Mouse (Mus musculus) telencephalon, adult 2 months (tissue): ENCODE data around the gene Cwc22.
"Not testable (repeated sequence)": the region's sequence is repeated elsewhere in the genome, so short reads cannot be mapped to it uniquely, and the experiment has no call there.

Source experiments
- DNase-seq: peaks from one replicate; pipeline ENCODE4 v3.0.0-alpha.2; 2011; ENCODE audit warnings: low read depth, low spot score

The Cwc22 gene

GRCm38 (mm10) chr2:77897988-77898387 lies 48.2 kb downstream of the Cwc22 start:
- DNase-seq = no peak

GRCm38 (mm10) chr2:77897558-77897899 lies 48.6 kb downstream of the Cwc22 start:
- DNase-seq = no peak

GRCm38 (mm10) chr2:77896843-77897557 lies 49.2 kb downstream of the Cwc22 start:
- no peak for DNase-seq

GRCm38 (mm10) chr2:77895906-77896570 lies 50.1 kb downstream of the Cwc22 start:
- DNase-seq = not testable (repeated sequence)

GRCm38 (mm10) chr2:77894896-77895295 lies 51.3 kb downstream of the Cwc22 start:
- no peak for DNase-seq

- DNase-seq = no peak
Observed at GRCm38 (mm10) chr2:77893505-77893904, 52.7 kb downstream of the Cwc22 start.

GRCm38 (mm10) chr2:77892573-77892972 lies 53.6 kb downstream of the Cwc22 start:
- no peak for DNase-seq

GRCm38 (mm10) chr2:77890836-77891438 lies 55.2 kb downstream of the Cwc22 start:
- DNase-seq = no peak

GRCm38 (mm10) chr2:77889949-77890348 lies 56.2 kb downstream of the Cwc22 start:
- DNase-seq = no peak

- DNase-seq = no peak
Observed at GRCm38 (mm10) chr2:77889401-77889800, 56.8 kb downstream of the Cwc22 start.

GRCm38 (mm10) chr2:77888826-77889225 lies 57.3 kb downstream of the Cwc22 start:
- DNase-seq = no peak

- DNase-seq = no peak
Observed at GRCm38 (mm10) chr2:77888056-77888455, 58.1 kb downstream of the Cwc22 start.

- DNase-seq = no peak
Observed at GRCm38 (mm10) chr2:77887166-77887565, 59.0 kb downstream of the Cwc22 start.

GRCm38 (mm10) chr2:77885491-77886130 lies 60.6 kb downstream of the Cwc22 start:
- no peak for DNase-seq

GRCm38 (mm10) chr2:77885036-77885435 lies 61.1 kb downstream of the Cwc22 start:
- DNase-seq = no peak

- no peak for DNase-seq
Observed at GRCm38 (mm10) chr2:77884491-77884890, 61.7 kb downstream of the Cwc22 start.

GRCm38 (mm10) chr2:77882961-77883360 lies 63.2 kb downstream of the Cwc22 start:
- no peak for DNase-seq

- DNase-seq = no peak
Observed at GRCm38 (mm10) chr2:77881301-77882199, 64.6 kb downstream of the Cwc22 start.

GRCm38 (mm10) chr2:77880351-77880750 lies 65.8 kb downstream of the Cwc22 start:
- DNase-seq = no peak

GRCm38 (mm10) chr2:77879736-77880135 lies 66.4 kb downstream of the Cwc22 start:
- DNase-seq = no peak

GRCm38 (mm10) chr2:77877156-77877855 lies 68.9 kb downstream of the Cwc22 start:
- no peak for DNase-seq
